Mouse (Mus musculus): ENCODE measurements around the gene Wfikkn2.

- no peak for TF ChIP-seq CTCF (IDR thresholded peaks at IDR 0.05; ENCODE audit: borderline replicate concordance, insufficient read depth, low read depth, low read length)
- no peak for TF ChIP-seq POLR2A (IDR thresholded peaks at IDR 0.05; ENCODE audit: borderline replicate concordance, insufficient read depth, low read length)
Measured at GRCm38 (mm10) chr11:94190665-94191064, 55.1 kb downstream of the Wfikkn2 start.

Measured in cerebellum, adult 2 months (tissue).